Mouse (Mus musculus): ENCODE data around the gene Vmn1r129.
"Not testable (repeated sequence)": the region's sequence is repeated elsewhere in the genome, so short reads cannot be mapped to it uniquely, and the experiment has no call there.

Gene Vmn1r129

DNA sequence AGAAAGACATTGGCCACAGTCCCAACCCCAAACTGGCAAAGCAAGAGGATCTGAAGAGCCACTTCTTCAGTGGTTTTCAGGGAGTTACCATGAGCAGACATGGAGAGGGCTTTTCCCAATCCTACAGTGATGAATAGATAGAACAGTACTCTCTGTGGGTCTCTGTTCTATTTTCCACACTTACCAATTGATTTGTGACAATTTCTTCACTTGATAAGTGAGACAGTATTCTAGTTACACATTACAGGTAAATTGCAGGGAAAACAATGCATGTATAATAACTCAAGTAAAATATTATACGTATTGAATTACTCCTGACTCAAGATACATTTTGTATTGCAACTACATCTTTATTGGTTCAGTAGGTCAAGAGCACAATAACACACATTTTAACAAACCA lies at the start of gene Vmn1r129:
Gene Vmn1r129 (minus strand): TSS at position 101 of the 400 bp plus-strand sequence.
- DNase-seq, result not testable (repeated sequence)

GRCm38 (mm10) chr7:21349073-21349472 lies 12.0 kb downstream of the Vmn1r129 start, which contains the start of gene Vmn1r128:
Gene Vmn1r128 (plus strand): TSS chr7:21349373.
- DNase-seq, result not testable (repeated sequence)

- DNase-seq, result not testable (repeated sequence)
These were observed 41.3 kb downstream of the Vmn1r129 start, which contains the start of gene Vmn1r127 for GRCm38 (mm10) chr7:21319761-21320160. Gene Vmn1r127 (minus strand): TSS chr7:21319861.

All from kidney, adult 11 months (tissue).